15 mouse cellular contexts compared by ENCODE assay signal in the genomic region with DNA sequence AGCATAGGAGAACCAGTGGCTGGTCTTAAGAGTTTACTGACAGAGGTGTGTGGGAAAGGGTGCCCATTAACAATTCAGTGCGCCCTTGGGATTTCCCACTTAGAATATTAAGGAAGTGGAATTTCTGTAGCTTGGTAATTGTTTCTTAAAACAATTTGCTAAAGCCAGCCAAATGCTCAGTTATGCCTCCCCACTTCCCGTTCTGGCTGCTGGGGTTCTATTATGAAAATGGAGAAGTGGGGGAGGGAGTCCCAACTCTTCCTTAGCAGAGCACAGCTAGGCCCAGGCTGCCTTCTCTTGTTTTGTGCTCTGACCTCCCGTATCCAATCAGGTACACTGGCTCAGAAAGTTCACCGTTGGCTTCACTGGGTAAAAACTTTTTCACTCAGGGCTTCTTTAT. TPM values are rescaled to one million over a fixed set of nuclear protein-coding genes. Genes with fewer than 3 reads are reported as not detected.
DNase-seq lines count a peak whose midpoint lies in the region; ATAC-seq and TF ChIP-seq lines count a peak whose summit lies in the region.
"Had no signal": no experiment of that assay in that cellular context is flagged by ENCODE, and none has a peak within 500 bp of the region (broad histone marks: within the 10 kb centered on the region; RNA-seq: fewer than 3 reads in every experiment).

No protein-coding gene starts in this region.

- no peaks in the 10 kb centered on the region for H3K27me3 ChIP-seq in testis, adult 2 months (ENCODE audit: control insufficient read depth, insufficient read depth, low read length)
- H3K27me3 ChIP-seq in splenic B cell, adult 2 months (ENCODE audit: control insufficient read depth, insufficient read depth, low read length, poor library complexity, severe bottlenecking): no peaks in the 10 kb centered on the region
- H3K27me3 ChIP-seq: embryonic facial prominence, embryonic 12.5 days; hindbrain, embryonic 13.5 days had no signal

- peak; percentile 91 to 92 for ATAC-seq in hematopoietic stem cell, adult 5-6 weeks (replicated peaks in 1 of 2; ENCODE audit: insufficient read depth in 1 of 2, low FRiP score in 2 of 2, low TSS enrichment in 1 of 2, low read depth in 1 of 2, poor library complexity in 2 of 2, severe bottlenecking in 2 of 2)
- ATAC-seq: forebrain, embryonic 14.5 days had no signal

- H3K36me3 ChIP-seq in testis, adult 2 months (ENCODE audit: control insufficient read depth, insufficient read depth, low read length): no peaks in the 10 kb centered on the region
- no peaks in the 10 kb centered on the region for H3K36me3 ChIP-seq in splenic B cell, adult 2 months (ENCODE audit: control insufficient read depth, insufficient read depth, low read length, poor library complexity, severe bottlenecking)
- H3K36me3 ChIP-seq: embryonic facial prominence, embryonic 12.5 days; hindbrain, embryonic 13.5 days had no signal

- H3K4me1 ChIP-seq in testis, adult 2 months (ENCODE audit: control insufficient read depth, insufficient read depth, low read length): no peaks in the 10 kb centered on the region; the same call in 1 of the 2 replicates
- H3K4me1 ChIP-seq: embryonic facial prominence, embryonic 12.5 days had no signal

- TF ChIP-seq POLR2A in testis, adult 2 months (IDR thresholded peaks at IDR 0.05; ENCODE audit: control insufficient read depth, low read depth, low read length): no peak

- peak overlapping the region; percentile 3; the same call in 1 of the 2 replicates for H3K27ac ChIP-seq in testis, adult 2 months (ENCODE audit: control insufficient read depth, insufficient read depth, low read depth, low read length)
- H3K27ac ChIP-seq: embryonic facial prominence, embryonic 12.5 days; hindbrain, embryonic 13.5 days had no signal

- no peak for TF ChIP-seq CTCF in testis, adult 2 months (IDR thresholded peaks at IDR 0.05; ENCODE audit: control insufficient read depth, insufficient read depth, insufficient replicate concordance, low read depth, low read length)

- no peak overlapping the region for H3K4me3 ChIP-seq in testis, adult 2 months (ENCODE audit: control insufficient read depth, low read depth, low read length)
- H3K4me3 ChIP-seq: embryonic facial prominence, embryonic 12.5 days; hindbrain, embryonic 13.5 days; megakaryocyte, embryonic 14.5 days had no signal

- peak; percentile 36 for DNase-seq in kidney, postnatal 14 days
- DNase-seq in kidney, postnatal 10 days: no peak
- DNase-seq in testis, postnatal 14 days (ENCODE audit: low spot score): no peak
- DNase-seq in splenic B cell, adult 2 months (ENCODE audit: low read depth, low spot score): peak; percentile 69
- no peak for DNase-seq in thymus, postnatal 10 days (ENCODE audit: low spot score in 2 of 2)
- no peak for DNase-seq in yolk sac, embryonic 10.5 days (ENCODE audit: low spot score)
- DNase-seq: cerebellum, postnatal 14 days; gastrocnemius, postnatal 10 days; thymus, adult 2 months had no signal

RNA-seq across cellular contexts. Expression of gene Elmo1, which starts 37.2 kb away (rescaled TPM):
- 16.3 and 17.9 TPM in 2 replicates for polyA plus RNA-seq in testis, adult 2 months (2012; rRNA removed)
- total RNA-seq in hematopoietic stem cell, adult 5-6 weeks (2017): 91.4 and 133 TPM in 2 replicates

Comparison
In these comparisons a context has a peak if more than half of its experiments do, and no peak if none do; other contexts are left out.
1. DNase-seq: peak in kidney, postnatal 14 days (single experiment) and splenic B cell, adult 2 months (single experiment); none in kidney, postnatal 10 days (single experiment), testis, postnatal 14 days (single experiment), thymus, postnatal 10 days (0 of 2) and yolk sac, embryonic 10.5 days (single experiment).